Mouse (Mus musculus) hindbrain, embryonic 16.5 days (tissue): ENCODE data around the gene Ngdn. TPM values are rescaled to one million over a fixed set of nuclear protein-coding genes. Genes with fewer than 3 reads are reported as not detected.
A peak's percentile ranks its signal among the peaks of the same experiment; 100 is the strongest.
"Not testable (repeated sequence)": the region's sequence is repeated elsewhere in the genome, so short reads cannot be mapped to it uniquely, and the experiment has no call there.

Source experiments
- ATAC-seq: fragments of 200-750 bp; cut with Nextera tagmentation; 2 replicates; pipeline ENCODE4 v1.8.0; 2017; ENCODE audit warnings: moderate TSS enrichment, moderate library complexity
- H3K27ac ChIP-seq: fragments of 300-500 bp; sonication (generic); 2 replicates; pipeline ENCODE4 v1.5.1; 2014; ENCODE audit warnings: low read depth, mild to moderate bottlenecking, control low read depth, low read length, moderate library complexity
- H3K27me3 ChIP-seq: fragments of 300-500 bp; sonication (generic); replicated peaks from 2 replicates; pipeline ENCODE4 v1.6.1; 2014; ENCODE audit warnings: low read length; ENCODE audit not compliant: control insufficient read depth, insufficient read depth
- H3K36me3 ChIP-seq: fragments of 300-500 bp; sonication (generic); 2 replicates; pipeline ENCODE4 v1.6.1; 2014; ENCODE audit warnings: mild to moderate bottlenecking, low read length, moderate library complexity, mixed read lengths; ENCODE audit not compliant: control insufficient read depth, insufficient read depth
- H3K4me1 ChIP-seq: fragments of 300-500 bp; sonication (generic); 2 replicates; pipeline ENCODE4 v1.6.1; 2014; ENCODE audit warnings: low read depth, low read length; ENCODE audit not compliant: control insufficient read depth, insufficient read depth
- H3K4me2 ChIP-seq: fragments of 300-500 bp; sonication (generic); 2 replicates; pipeline ENCODE4 v1.6.1; 2014; ENCODE audit warnings: mild to moderate bottlenecking, low read length, control low read depth, moderate library complexity
- H3K4me3 ChIP-seq: fragments of 300-500 bp; sonication (generic); 2 replicates; pipeline ENCODE4 v1.5.1; 2014; ENCODE audit warnings: mild to moderate bottlenecking, low read length, control low read depth, moderate library complexity
- H3K9ac ChIP-seq: fragments of 300-500 bp; sonication (generic); 2 replicates; pipeline ENCODE4 v1.6.1; 2014; ENCODE audit warnings: low read depth, mild to moderate bottlenecking, control low read depth, low read length, moderate library complexity
- H3K9me3 ChIP-seq: fragments of 300-500 bp; sonication (generic); 2 replicates; pipeline ENCODE4 v1.6.1; 2014; ENCODE audit warnings: mild to moderate bottlenecking, low read length, moderate library complexity; ENCODE audit not compliant: control insufficient read depth
- WGBS: fragments of 180-500 bp; shearing (Covaris S2); extraction: QIAGEN DNeasy Blood & Tissue Kit; methylation state at CpG from one replicate; pipeline ENCODE4 v1.1.7; 2014; 5-methylcytosine and 5-hydroxymethylcytosine counted together
- polyA plus RNA-seq: library from polyadenylated mRNA; unstranded; fragments of >200 nt; fragmentation: Nextera tagmentation; extraction: Ambion mirVana; gene quantifications from 2 replicates; pipeline ENCODE4 v1.2.1, GENCODE M21; 2015

Gene Ngdn
- polyA plus RNA-seq, 1 experiment from 2014 or later = 48.2 TPM

GRCm38 (mm10) chr14:54981934-54982333 is 33.3 kb upstream of the Ngdn start:
- WGBS = 96% methylated on average over 7 of the region's 7 CpGs
- Histone ChIP-seq H3K36me3 (no peaks in the 10 kb centered on the region), H3K4me2 (no peak overlapping the region), H3K27me3 (no peaks in the 10 kb centered on the region), H3K9me3 (no peaks in the 10 kb centered on the region), H3K4me3 (no peak overlapping the region), H3K9ac (no peak overlapping the region), H3K4me1 (no peaks in the 10 kb centered on the region), H3K27ac (no peak overlapping the region)
- ATAC-seq = no peak

GRCm38 (mm10) chr14:54988350-54988874 is 26.8 kb upstream of the Ngdn start:
- not testable (repeated sequence) for H3K9ac ChIP-seq, H3K4me2 ChIP-seq, H3K27ac ChIP-seq, H3K4me3 ChIP-seq, H3K27me3 ChIP-seq, H3K9me3 ChIP-seq, H3K36me3 ChIP-seq, H3K4me1 ChIP-seq
- WGBS = 90% methylated on average over 8 of the region's 9 CpGs
- ATAC-seq = peak; percentile 29; the same call in 1 of the 2 replicates

DNA sequence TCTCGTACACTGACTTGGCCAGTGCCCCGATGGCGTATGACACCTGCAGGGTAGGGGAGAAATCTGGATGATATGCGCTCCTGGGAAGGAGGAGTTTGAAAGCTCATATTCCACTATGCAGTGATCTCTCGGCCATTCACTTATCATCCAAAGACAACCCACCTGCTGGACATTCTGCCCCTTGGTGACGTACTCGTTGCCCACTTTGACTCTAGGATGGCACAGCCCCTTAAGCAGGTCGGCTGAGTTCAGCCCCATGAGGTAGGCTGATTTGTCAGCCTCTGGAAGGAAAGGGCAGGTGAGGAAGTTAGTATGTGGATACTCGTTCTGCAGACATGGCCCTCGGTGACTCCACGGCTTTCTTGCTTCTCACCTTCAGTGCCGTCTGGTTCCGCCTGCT is 26.4 kb upstream of the Ngdn start:
- H3K9ac ChIP-seq = no peak overlapping the region
- no peaks in the 10 kb centered on the region for H3K36me3 ChIP-seq
- no peak overlapping the region for H3K4me2 ChIP-seq
- no peaks in the 10 kb centered on the region for H3K4me1 ChIP-seq
- ATAC-seq = no peak
- no peaks in the 10 kb centered on the region for H3K9me3 ChIP-seq
- H3K27me3 ChIP-seq = no peaks in the 10 kb centered on the region
- H3K27ac ChIP-seq = no peak overlapping the region
- H3K4me3 ChIP-seq = no peak overlapping the region
- WGBS = 90% methylated on average over 13 of the region's 13 CpGs

DNA sequence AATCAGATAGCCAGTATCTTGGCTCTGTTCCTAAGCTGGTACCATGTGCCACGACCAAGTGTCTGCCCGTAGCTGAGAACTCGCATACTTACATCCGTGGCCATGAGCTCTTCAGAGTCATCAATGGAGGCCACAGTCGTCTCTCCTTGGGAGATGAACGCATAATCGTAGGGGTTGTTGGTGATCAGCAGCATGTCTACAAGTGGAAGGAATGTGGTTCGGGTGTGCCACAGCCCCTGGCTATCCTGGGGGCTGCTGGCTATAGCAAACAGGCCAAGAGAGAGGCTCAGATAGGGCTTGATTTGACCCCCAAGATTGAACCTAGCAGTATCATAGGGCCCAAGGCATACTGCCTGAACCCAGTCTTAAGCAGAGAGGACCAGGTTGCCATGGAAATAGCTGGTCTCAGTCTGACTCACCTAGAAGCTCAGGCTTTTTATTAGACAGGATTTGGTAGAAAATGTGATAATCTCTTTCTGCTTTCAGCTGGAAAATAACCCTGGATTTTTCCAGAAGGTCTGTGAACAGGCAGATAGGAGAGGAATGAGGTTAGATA is 25.3 kb upstream of the Ngdn start:
- Histone ChIP-seq H3K4me1 (peaks cover 8% of the 10 kb centered on the region), H3K9ac (no peak overlapping the region), H3K9me3 (no peaks in the 10 kb centered on the region), H3K36me3 (no peaks in the 10 kb centered on the region), H3K27me3 (no peaks in the 10 kb centered on the region), H3K4me3 (no peak overlapping the region), H3K27ac (peak overlapping the region; percentile 57; the same call in 1 of the 2 replicates), H3K4me2 (no peak overlapping the region)
- no peak for ATAC-seq
- 76% methylated on average over 8 of the region's 8 CpGs for WGBS

- 91% methylated on average over 10 of the region's 10 CpGs for WGBS
- Histone ChIP-seq H3K27ac (no peak overlapping the region), H3K4me1 (peaks cover 14% of the 10 kb centered on the region), H3K27me3 (no peaks in the 10 kb centered on the region), H3K4me2 (no peak overlapping the region), H3K36me3 (no peaks in the 10 kb centered on the region), H3K4me3 (no peak overlapping the region), H3K9me3 (no peaks in the 10 kb centered on the region), H3K9ac (no peak overlapping the region)
- ATAC-seq = no peak
Observed at GRCm38 (mm10) chr14:54992196-54992595, 23.1 kb upstream of the Ngdn start.

GRCm38 (mm10) chr14:54993636-54994035 is 21.6 kb upstream of the Ngdn start:
- H3K27me3 ChIP-seq = no peaks in the 10 kb centered on the region
- WGBS = 74% methylated on average over 10 of the region's 10 CpGs
- no peak overlapping the region for H3K4me3 ChIP-seq
- H3K36me3 ChIP-seq = no peaks in the 10 kb centered on the region
- H3K4me1 ChIP-seq = peaks cover 14% of the 10 kb centered on the region
- H3K27ac ChIP-seq = no peak overlapping the region
- H3K9ac ChIP-seq = no peak overlapping the region
- ATAC-seq = no peak
- no peak overlapping the region for H3K4me2 ChIP-seq
- H3K9me3 ChIP-seq = no peaks in the 10 kb centered on the region

DNA sequence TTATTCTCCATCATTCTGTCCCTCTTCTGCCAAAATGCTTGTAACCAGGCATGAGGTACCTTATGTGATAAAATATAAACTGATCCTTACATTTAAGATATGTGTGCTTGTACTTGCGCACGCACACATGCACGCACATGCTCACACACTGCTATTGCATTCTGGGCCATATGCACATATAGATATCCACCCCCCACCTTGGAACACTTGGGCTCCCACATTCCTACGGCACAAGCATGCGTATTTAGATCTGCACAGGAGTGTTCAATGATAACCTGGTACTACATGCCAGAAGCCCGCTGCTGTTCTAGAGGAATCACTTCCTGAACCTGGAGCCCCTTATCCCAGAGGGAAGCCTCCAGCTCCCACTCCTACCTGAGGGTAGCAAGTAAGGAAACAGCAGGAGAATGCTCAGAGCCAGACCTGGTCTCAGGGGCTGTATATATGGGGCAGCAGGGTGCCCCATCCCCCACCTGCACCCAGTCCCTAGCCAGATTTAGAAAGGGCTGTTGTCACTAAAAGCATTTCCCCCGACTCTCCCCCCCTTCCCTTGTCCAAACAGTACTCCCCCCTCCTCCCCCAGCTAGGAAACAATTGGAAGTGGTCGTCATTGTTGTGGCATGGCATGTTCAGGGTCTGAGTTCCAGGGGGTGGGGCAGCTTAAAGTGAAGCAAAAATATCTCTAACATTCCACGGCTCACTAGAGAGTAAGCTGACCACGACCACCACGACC is 21.0 kb upstream of the Ngdn start, which contains the start of gene Myh7:
TSS of gene Myh7 (minus strand) at position 491 of the 733 bp plus-strand sequence.
- H3K27me3 ChIP-seq = no peaks in the 10 kb centered on the region
- H3K9me3 ChIP-seq = no peaks in the 10 kb centered on the region
- no peak for ATAC-seq
- no peak within 1 kb of the TSS for H3K4me3 ChIP-seq
- H3K36me3 ChIP-seq = no peaks in the 10 kb centered on the region
- H3K27ac ChIP-seq = peak within 1 kb of the TSS; percentile 82
- no peak within 1 kb of the TSS; the same call in 1 of the 2 replicates for H3K4me2 ChIP-seq
- peak within 1 kb of the TSS; percentile 20; the same call in 1 of the 2 replicates for H3K9ac ChIP-seq
- WGBS = 54% methylated on average over 11 of the region's 11 CpGs
- H3K4me1 ChIP-seq = peaks cover 14% of the 10 kb centered on the region

GRCm38 (mm10) chr14:54994869-54995186 is 20.4 kb upstream of the Ngdn start:
- Histone ChIP-seq H3K36me3 (no peaks in the 10 kb centered on the region), H3K27me3 (no peaks in the 10 kb centered on the region), H3K4me3 (no peak overlapping the region), H3K27ac (peak overlapping the region; percentile 82), H3K9ac (no peak overlapping the region), H3K4me1 (peaks cover 14% of the 10 kb centered on the region), H3K4me2 (no peak overlapping the region), H3K9me3 (no peaks in the 10 kb centered on the region)
- ATAC-seq = peak; percentile 12; the same call in 1 of the 2 replicates

DNA sequence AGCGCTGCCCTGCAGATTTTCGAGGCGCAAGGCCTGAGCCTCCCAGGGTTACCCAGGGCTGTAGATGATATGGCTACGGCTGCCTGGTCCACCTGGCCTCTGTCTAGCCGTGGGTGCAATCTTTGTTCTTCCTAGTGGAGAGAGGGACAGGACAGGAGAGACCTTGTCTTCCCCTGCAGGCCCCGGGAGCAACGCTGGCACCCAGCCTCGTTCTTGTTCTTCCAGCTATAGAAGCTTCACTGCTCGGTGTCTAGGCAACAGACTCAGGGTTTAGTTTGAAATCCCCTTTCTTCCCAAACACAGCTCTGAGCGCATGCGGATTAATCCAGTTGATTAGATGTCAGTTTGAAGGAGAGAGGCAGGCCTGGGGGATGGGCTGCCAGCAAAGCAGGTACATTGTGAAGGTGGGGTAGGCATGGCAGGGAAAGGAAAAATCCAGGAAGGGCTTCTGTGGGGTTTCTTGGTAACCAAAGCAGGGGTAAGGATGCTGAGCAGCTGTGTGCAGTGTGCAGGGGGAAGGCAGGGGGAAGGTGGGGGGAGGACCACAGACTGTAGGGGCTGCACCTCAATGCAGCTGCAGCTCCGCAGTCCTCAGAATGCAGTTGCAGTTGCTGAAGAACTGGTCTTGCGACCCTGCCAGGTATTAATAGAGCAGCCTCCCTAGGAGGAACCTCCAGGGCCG is 19.7 kb upstream of the Ngdn start:
- Histone ChIP-seq H3K9ac (peak overlapping the region; percentile 20; the same call in 1 of the 2 replicates), H3K4me2 (peak overlapping the region; percentile 15; the same call in 1 of the 2 replicates), H3K9me3 (no peaks in the 10 kb centered on the region), H3K36me3 (no peaks in the 10 kb centered on the region), H3K4me3 (no peak overlapping the region), H3K27ac (peak overlapping the region; percentile 82), H3K27me3 (no peaks in the 10 kb centered on the region), H3K4me1 (peaks cover 14% of the 10 kb centered on the region)
- WGBS = 31% methylated on average over 14 of the region's 14 CpGs
- ATAC-seq = peak; percentile 85
